Mouse (Mus musculus) 3T3-L1 (cell line): ENCODE measurements around the gene D1Ertd622e.

Experiments
- DNase-seq: peaks from one replicate; pipeline ENCODE4 v3.0.0-alpha.2; 2015; ENCODE audit warnings: low read depth, low spot score

Gene D1Ertd622e

DNA sequence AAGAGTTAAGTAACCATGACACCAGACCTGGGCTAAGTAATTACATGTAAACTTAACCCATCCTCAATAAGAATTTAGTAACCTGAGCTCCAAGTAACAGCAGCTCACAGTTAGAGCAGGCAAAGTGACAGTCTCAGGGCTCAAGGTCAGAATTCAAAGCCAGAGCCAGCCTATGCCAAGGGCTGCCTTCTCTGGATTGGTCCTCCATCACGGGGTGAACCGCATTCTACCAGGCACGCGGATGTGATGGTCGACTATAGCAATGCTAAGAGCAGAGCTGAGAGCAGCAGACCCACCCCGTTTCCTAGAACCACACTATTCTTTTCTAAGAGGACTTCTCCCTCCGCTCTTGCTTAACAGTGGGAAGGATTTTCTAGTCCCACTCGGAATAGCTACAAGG is 27.8 kb downstream of the D1Ertd622e start:
- DNase-seq: no peak

DNA sequence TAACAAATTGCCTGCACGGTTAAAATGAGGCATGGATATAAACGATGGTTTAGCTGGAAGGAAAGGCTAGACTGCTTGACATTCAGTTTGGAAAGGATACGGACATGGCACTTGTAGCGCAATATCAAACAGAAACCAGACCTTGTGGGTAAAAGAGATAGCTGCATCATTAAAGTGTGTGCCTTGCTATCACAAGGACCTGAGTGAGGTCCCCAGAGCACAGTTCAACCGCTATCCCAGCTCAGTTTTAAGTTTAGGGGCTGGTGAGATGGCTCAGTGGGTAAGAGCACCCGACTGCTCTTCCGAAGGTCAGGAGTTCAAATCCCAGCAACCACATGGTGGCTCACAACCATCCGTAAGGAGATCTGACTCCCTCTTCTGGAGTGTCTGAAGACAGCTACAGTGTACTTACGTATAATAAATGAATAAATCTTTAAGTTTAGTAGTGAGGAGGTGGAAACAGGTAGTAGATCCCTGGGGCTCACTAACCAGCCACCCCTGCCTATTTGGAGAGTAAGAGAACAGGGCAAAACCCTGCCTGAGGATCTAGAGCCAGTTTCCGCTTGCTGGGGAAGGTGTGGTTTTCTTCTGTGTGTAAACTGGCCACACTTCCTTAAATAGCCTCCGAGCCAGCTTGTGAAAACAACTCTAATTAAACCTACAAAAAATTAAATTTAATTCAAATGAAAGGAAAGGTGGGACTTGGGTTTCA is 29.2 kb downstream of the D1Ertd622e start:
- no peak for DNase-seq

DNA sequence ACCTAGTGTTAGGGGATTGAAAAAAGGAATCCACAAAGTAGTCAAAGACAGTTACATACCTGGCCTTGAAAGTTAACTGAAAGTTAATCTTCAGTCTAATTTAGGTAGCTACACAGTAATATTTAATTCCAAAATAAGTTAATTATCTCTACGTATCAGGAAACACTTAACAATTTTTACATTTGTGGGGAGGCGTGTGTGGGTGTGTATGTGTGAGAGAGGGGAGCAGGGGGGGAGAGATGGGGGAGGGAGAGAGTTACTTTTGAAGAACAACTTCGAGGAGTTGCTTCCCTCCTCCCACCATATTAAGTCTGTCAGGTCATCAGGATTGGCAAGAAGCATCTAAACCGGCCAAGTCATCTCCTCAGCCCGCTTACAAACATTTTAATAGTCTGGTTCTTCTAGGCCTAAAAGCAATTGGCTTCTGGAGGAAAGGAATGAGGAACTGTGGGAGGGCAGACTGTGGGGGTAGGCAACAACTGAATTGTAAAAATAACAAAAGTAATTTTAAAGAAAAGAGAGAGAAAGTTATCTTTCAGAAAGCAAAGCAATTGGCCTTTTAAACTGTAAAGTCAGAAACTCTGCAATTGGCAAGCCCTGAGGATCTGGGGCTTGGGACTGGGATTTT is 29.9 kb downstream of the D1Ertd622e start:
- no peak for DNase-seq

DNA sequence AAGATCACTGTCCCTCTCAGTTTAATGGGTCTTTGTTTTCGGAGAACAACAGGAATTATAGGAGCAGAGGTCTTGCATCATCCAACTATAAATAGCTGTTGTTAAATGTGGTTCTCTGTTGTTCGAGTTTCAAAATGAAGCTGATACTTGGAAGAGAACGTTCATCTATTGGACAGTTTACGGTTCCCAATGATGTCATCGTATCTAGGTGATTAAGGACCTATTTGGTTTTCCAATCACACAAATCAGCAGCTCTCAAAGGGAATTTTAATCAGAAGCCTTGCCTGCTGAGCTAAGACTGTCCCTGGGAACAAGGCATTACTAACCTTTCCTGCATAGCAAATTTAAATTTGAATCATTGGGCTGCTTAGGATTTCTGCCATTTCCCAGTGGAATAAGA is 31.7 kb downstream of the D1Ertd622e start:
- DNase-seq: no peak

DNA sequence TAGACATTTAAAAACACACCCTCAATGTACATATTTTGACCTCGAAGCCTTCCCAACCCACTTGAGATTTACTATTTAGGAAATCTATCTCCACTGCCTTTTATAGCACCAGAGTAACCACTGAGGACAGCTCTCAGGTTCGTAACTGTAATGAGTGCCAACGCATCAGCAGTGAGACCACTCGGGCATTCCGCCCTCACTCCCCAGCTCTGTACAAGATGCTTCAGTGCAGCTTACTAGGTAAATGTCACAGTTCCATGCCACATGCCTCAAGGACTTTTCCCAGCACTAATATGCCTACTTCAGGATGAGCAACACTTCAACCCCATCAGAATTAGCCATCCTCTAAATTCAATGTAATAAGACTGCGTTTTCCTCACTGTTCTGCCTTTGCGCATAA is 33.0 kb downstream of the D1Ertd622e start:
- DNase-seq: no peak

GRCm38 (mm10) chr1:97628016-97628415 is 33.9 kb downstream of the D1Ertd622e start:
- no peak for DNase-seq

DNA sequence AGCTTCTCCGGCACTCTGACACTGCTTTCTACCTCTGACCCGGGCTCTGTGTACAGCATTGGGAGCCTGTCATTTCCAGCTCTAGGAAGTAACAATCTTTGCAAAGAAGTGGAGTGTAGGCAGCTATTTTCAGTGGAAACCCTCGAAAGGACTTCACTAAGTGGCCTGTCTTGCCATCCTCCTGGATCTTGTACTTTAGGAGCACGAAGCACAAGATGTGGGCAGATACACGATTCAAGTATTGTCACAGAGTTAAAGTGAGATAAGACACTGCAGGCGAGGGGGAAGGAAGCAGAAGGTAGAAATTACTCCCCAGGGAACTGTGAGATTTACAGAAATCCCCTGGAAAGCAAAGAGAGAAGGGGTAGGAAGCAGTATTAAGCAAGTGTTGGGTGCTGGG is 36.4 kb downstream of the D1Ertd622e start:
- DNase-seq: no peak

GRCm38 (mm10) chr1:97624386-97624785 is 37.5 kb downstream of the D1Ertd622e start:
- DNase-seq: no peak

- no peak for DNase-seq
These were observed 38.5 kb downstream of the D1Ertd622e start for GRCm38 (mm10) chr1:97623214-97623856.

DNA sequence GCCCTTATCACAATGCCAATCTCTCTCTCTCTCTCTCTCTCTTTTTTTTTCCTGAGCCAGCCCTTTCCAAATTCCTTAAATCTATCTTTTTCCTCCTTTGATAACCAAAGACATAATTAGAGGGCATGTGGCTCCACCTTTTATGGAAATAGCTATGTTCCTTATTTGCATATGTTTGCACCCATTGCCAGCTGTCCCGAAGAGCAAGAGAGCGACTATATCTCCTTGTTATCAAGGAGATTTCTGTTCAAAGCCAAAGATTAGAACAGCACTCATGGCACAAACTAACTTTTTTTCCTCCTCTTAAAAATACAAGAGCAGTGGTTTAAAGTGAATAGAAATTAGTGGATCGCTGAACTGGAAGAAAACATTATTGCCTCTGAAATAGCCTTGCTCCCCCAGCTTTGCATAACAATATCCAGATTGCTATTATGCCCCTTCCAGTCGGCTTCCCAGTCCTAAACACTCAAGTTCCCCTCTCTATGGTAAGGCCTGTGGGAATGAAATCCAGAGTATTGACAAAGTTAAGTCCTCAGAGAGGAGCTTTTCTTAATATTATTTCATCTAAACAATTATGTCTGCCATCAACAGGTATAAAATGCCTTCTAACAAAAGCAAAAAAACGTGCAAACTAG is 39.2 kb downstream of the D1Ertd622e start:
- no peak for DNase-seq

DNA sequence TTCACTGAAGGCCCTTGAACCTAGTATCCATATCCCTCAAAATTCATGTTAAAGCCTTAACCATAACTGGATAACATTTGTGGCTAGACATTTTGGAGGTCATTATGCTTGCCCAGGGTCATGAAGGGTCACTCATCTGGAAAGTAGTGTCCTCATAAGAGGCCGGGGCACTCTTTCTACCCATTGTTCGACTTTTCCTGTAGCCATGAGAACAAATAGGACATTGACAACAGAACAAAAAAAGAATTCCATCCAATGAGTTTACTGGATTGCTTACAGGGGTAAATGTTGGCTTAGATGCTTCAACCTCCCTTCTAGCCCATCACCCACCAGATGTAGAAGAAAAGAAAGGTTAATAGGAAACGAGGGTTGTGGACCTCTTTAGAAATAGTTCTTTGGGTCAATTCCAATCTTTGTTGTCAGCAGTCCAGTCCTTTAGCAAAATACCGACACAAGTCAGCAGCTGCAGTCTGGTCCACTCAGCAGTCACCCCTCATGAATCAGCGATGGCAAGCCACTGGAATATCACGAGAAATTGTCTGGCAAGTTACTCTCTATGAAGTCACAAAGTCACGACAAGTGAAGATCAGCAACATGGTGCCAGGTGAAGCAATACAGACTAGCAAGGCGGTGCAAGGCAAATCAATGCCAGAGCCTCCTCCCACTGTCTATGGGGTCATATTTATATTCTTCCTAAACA is 42.1 kb downstream of the D1Ertd622e start:
- DNase-seq: no peak

GRCm38 (mm10) chr1:97615525-97615924 is 46.3 kb downstream of the D1Ertd622e start:
- no peak for DNase-seq

DNA sequence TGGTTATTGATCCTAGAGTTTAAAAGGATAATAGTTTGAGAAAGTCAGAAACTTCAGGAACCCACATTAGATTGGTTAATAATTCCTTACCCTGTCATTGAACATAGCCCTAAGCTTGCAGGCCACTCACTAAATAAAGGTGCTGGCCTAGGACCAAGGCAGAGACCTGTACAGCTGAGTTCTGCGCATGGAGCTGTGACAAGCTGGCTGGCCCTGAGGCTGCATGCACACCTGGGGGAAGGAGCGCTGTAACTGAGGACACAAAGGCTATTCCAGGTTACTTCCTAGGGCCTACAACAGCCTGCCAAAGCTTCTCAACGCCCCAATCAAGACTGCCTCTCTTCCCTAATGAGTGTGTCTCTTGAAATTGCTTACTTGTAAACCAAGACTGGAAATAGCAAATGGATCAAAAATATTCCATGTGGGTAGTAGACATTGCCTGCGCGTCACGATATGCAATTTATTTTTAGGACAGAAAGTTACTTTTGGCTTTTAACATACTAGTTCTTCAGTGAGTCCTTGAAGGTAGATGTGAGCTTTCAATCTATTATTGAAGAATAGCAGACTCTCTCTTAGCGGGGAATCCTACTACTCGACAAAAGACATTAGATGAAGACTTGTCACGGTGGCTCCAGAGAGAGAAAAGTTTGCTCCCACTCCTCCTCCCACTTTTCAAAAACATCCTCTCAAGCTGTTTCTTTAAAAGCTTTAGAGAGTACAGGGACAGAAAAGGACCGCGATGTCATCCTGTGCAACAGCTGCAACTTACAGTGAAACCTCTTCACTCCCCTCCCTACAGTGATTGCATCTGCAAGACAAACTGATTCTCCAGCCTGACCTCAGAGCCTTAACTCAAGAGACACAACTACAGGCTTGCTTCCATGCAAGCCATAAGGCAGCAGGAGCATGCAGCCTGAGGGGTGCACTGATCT is 47.1 kb downstream of the D1Ertd622e start:
- DNase-seq: no peak

DNA sequence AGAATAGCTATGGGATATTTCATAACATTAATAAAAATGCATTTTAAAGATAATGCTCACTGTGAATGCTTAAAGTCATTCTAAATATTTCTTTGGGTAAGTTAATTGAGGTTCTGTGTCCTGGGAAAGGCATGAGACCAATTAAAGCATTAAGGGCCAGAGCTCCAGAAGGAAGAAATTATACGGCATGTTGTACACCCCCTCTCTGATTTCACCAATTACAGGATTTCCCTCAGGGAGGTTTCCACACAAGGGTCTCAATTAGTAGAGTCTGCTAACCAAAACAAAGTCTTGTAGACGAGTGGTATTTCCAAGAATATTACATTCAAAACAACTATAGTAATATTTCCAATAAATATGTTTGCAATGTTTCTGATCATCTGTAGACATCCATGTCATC is 50.1 kb downstream of the D1Ertd622e start:
- DNase-seq: no peak

GRCm38 (mm10) chr1:97603361-97603760 is 58.5 kb downstream of the D1Ertd622e start:
- no peak for DNase-seq

DNA sequence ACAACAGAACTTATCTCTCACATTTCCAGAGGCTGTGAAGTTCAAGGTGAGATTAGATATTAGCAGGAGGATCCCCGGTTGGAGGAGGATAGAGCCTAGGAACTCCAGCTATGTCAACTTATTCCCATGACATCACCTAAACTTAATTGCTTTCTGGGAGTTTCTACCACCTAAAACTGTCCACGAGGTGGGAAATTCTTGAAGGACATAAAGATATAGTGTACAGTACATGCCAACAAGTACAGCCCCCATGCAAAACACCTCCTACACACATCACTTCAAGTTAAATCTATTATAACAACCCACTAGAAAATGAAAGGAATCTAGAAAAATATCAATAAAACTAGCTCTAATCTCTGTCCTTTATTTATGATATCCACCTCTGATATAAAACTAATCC is 61.5 kb downstream of the D1Ertd622e start:
- no peak for DNase-seq

DNA sequence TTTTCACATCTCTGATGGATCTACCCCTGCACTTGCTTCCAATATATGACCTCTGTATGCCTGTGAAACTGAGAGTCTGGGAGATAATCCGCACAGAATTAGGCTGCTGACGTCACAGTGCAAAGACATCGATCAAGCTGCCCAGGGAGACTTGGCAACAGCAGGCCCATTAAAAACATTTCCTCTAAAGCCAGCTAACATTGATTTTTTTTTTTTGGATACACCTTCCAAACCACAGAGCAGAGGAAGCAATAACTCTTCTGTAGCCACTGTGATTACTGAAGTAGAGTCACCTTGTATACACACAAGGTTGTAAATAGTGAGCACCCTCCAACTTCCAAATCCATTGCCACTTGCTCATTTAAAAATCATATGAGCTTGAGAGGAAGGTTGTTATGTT is 62.8 kb downstream of the D1Ertd622e start:
- DNase-seq: no peak

GRCm38 (mm10) chr1:97588561-97588960 is 73.3 kb downstream of the D1Ertd622e start:
- DNase-seq: no peak

DNA sequence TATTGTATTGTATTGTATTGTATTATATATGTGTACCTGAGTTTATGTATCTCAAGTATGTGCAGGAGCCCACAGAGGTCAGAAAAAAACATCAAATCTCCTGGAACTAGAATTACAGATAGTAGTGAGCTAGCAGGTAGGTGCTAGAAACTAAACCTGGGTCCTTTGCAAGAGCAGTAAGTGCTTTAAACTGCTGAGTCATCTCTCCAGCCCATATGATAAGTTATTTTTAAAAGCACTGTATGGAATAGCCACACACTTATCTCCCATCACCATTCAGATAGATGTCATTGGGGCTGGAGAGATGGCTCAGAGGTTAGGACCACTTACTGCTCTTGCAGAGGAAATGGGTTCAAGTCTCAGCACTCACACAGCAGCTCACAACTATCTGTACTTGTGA is 76.8 kb downstream of the D1Ertd622e start:
- DNase-seq: no peak

- DNase-seq: no peak
These were observed 77.7 kb downstream of the D1Ertd622e start for GRCm38 (mm10) chr1:97584171-97584570.

- DNase-seq: no peak
These were observed 78.8 kb downstream of the D1Ertd622e start for GRCm38 (mm10) chr1:97583085-97583484.
